Mouse (Mus musculus) lung, adult 2 months (tissue): Measurements from ENCODE around the gene Hmcn1.

ENCODE experiments used
- CTCF ChIP-seq: fragments of 200-500 bp; IDR thresholded peaks from 2 replicates; pipeline ENCODE4 v1.5.1; 2011; ENCODE audit warnings: mild to moderate bottlenecking, low read length, control low read depth; ENCODE audit not compliant: insufficient read depth
- POLR2A ChIP-seq: fragments of 200-500 bp; IDR thresholded peaks from 2 replicates; pipeline ENCODE4 v1.6.1; 2011; ENCODE audit warnings: low read depth, mild to moderate bottlenecking, control low read depth, low read length, borderline replicate concordance; ENCODE audit errors: extremely low read depth

GRCm38 (mm10) chr1:150606173-150606572 lies 387.1 kb downstream of the Hmcn1 start:
- TF ChIP-seq CTCF (no peak), POLR2A (no peak)
